Mouse (Mus musculus): ENCODE measurements around the gene Slc35f4. TPM values are rescaled to one million over a fixed set of nuclear protein-coding genes. Genes with fewer than 3 reads are reported as not detected.

Slc35f4 gene
- not detected for polyA plus RNA-seq (2014; fragmentation: Illumina TruSeq; extraction: RNeasy Lipid Tissue Mini Kit (QIAGEN cat#74804); ENCODE audit: low replicate concordance)

DNA sequence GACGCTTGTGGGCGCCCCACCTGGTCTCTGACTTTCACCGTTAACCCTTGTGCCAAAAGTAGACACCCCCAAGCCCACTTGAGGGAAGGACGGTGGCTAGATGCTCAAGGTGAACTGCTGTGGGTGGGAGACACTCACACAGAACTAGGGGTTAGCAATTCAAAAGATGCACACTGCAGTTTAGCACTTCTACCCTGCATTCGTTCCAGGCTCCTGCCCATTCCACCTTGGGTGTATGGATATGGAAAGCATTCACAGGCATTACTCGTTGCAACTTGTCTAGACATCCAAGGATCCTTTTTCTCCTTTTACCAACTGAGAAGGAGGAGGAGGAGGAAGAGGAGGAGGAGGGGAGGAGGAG lies at the start of gene Slc35f4:
TSS of gene Slc35f4 (minus strand) at position 116 of the 361 bp plus-strand sequence.

Measured in small intestine, adult 10 weeks (tissue).